Mouse (Mus musculus): Measurements from ENCODE around the gene Zfp646.
A peak's percentile ranks its signal among the peaks of the same experiment; 100 is the strongest.
"Not testable (repeated sequence)": the region's sequence is repeated elsewhere in the genome, so short reads cannot be mapped to it uniquely, and the experiment has no call there.

The Zfp646 gene

GRCm38 (mm10) chr7:127876041-127876466, at the start of gene Zfp646:
Zfp646 (plus strand) TSS chr7:127876221.
- peak in 1 of 2 experiments; percentile 72 for DNase-seq

GRCm38 (mm10) chr7:127835550-127835949, 40.5 kb upstream of the Zfp646 start:
- DNase-seq: no peak

- peak; percentile 55 to 66 for DNase-seq
These were observed 38.5 kb upstream of the Zfp646 start for GRCm38 (mm10) chr7:127837473-127837872.

- DNase-seq: not testable (repeated sequence)
These were observed 38.1 kb upstream of the Zfp646 start for GRCm38 (mm10) chr7:127837878-127838277.

- not testable (repeated sequence) for DNase-seq
These were observed 36.0 kb upstream of the Zfp646 start for GRCm38 (mm10) chr7:127840031-127840430.

GRCm38 (mm10) chr7:127840886-127841285, 35.1 kb upstream of the Zfp646 start:
- DNase-seq: peak; percentile 77 to 80

GRCm38 (mm10) chr7:127841340-127842000, 34.6 kb upstream of the Zfp646 start:
- DNase-seq: peak; percentile 93 to 94

GRCm38 (mm10) chr7:127842001-127842718, 33.9 kb upstream of the Zfp646 start:
- peak; percentile 84 to 92 for DNase-seq

GRCm38 (mm10) chr7:127849973-127850875, 25.8 kb upstream of the Zfp646 start:
- DNase-seq: no peak

- no peak for DNase-seq
These were observed 25.1 kb upstream of the Zfp646 start for GRCm38 (mm10) chr7:127850906-127851305.

GRCm38 (mm10) chr7:127858258-127858657, 17.8 kb upstream of the Zfp646 start:
- DNase-seq: no peak

GRCm38 (mm10) chr7:127866434-127866833, 9.6 kb upstream of the Zfp646 start:
- no peak for DNase-seq

- DNase-seq: no peak
These were observed 8.4 kb upstream of the Zfp646 start for GRCm38 (mm10) chr7:127867641-127868040.

- DNase-seq: no peak
These were observed 6.7 kb upstream of the Zfp646 start for GRCm38 (mm10) chr7:127869149-127869810.

GRCm38 (mm10) chr7:127870136-127870821, 5.7 kb upstream of the Zfp646 start:
- no peak for DNase-seq

- DNase-seq: no peak
These were observed 1.0 kb upstream of the Zfp646 start for GRCm38 (mm10) chr7:127874812-127875626.

GRCm38 (mm10) chr7:127875627-127876001, 407 bp upstream of the Zfp646 start:
- peak; percentile 99 for DNase-seq

- peak; percentile 89 to 91 for DNase-seq
These were observed 687 bp downstream of the Zfp646 start, which contains the start of gene Zfp668 for GRCm38 (mm10) chr7:127876467-127877348. Zfp668 (minus strand) TSS chr7:127876828.

- no peak for DNase-seq
These were observed 3.3 kb downstream of the Zfp646 start for GRCm38 (mm10) chr7:127879301-127879700.

- DNase-seq: no peak
These were observed 4.4 kb downstream of the Zfp646 start for GRCm38 (mm10) chr7:127880431-127880830.

Data from cerebellum, adult 18-20 months (tissue).